Mouse (Mus musculus) spleen, postnatal 36 days (tissue): Measurements from ENCODE around the gene Lamtor3.
"Not testable (repeated sequence)": the region's sequence is repeated elsewhere in the genome, so short reads cannot be mapped to it uniquely, and the experiment has no call there.

ENCODE experiments used
- DNase-seq, 2 experiments: peaks; one replicate each; pipeline ENCODE4 v3.0.0; 2022; ENCODE audit warnings: low spot score in 2 of 2, mixed read lengths in 1 of 2

The Lamtor3 gene

GRCm38 (mm10) chr3:137933986-137934385 lies 15.7 kb downstream of the Lamtor3 start:
- DNase-seq, result no peak

GRCm38 (mm10) chr3:137935570-137936525 lies 17.5 kb downstream of the Lamtor3 start:
- no peak for DNase-seq

- DNase-seq, result no peak
Observed at GRCm38 (mm10) chr3:137936541-137936940, 18.2 kb downstream of the Lamtor3 start.

- no peak for DNase-seq
Observed at GRCm38 (mm10) chr3:137938608-137939007, 20.3 kb downstream of the Lamtor3 start.

GRCm38 (mm10) chr3:137940757-137941156 lies 22.5 kb downstream of the Lamtor3 start:
- DNase-seq, result peak; percentile 27 to 53

GRCm38 (mm10) chr3:137941555-137941954 lies 23.2 kb downstream of the Lamtor3 start:
- DNase-seq, result no peak

- no peak for DNase-seq
Observed at GRCm38 (mm10) chr3:137942098-137942622, 23.9 kb downstream of the Lamtor3 start.

- no peak for DNase-seq
Observed at GRCm38 (mm10) chr3:137943737-137944154, 25.4 kb downstream of the Lamtor3 start.

- DNase-seq, result no peak
Observed at GRCm38 (mm10) chr3:137946827-137947226, 28.5 kb downstream of the Lamtor3 start.

- peak; percentile 64 to 66 for DNase-seq
Observed at GRCm38 (mm10) chr3:137947525-137947924, 29.2 kb downstream of the Lamtor3 start.

GRCm38 (mm10) chr3:137950191-137950885 lies 32.0 kb downstream of the Lamtor3 start:
- peak; percentile 51 for DNase-seq

GRCm38 (mm10) chr3:137951302-137951701 lies 33.0 kb downstream of the Lamtor3 start:
- not testable (repeated sequence) for DNase-seq

- no peak for DNase-seq
Observed at GRCm38 (mm10) chr3:137951819-137952218, 33.5 kb downstream of the Lamtor3 start.

- DNase-seq, result peak; percentile 46 to 53
Observed at GRCm38 (mm10) chr3:137952225-137952913, 34.1 kb downstream of the Lamtor3 start.

GRCm38 (mm10) chr3:137952914-137953880 lies 34.9 kb downstream of the Lamtor3 start:
- DNase-seq, result peak; percentile 79 to 80

- DNase-seq, result no peak
Observed at GRCm38 (mm10) chr3:137954256-137954916, 36.1 kb downstream of the Lamtor3 start.

GRCm38 (mm10) chr3:137955560-137956081 lies 37.3 kb downstream of the Lamtor3 start:
- peak in 1 of 2 experiments; percentile 41 for DNase-seq

- peak in 1 of 2 experiments; percentile 41 for DNase-seq
Observed at GRCm38 (mm10) chr3:137957864-137958263, 39.6 kb downstream of the Lamtor3 start.

GRCm38 (mm10) chr3:137958352-137958751 lies 40.0 kb downstream of the Lamtor3 start:
- no peak for DNase-seq

GRCm38 (mm10) chr3:137959456-137959855 lies 41.1 kb downstream of the Lamtor3 start:
- no peak for DNase-seq
